Mouse (Mus musculus) skeletal muscle tissue, adult 2 months (tissue): ENCODE results near the gene Mrps24.

ENCODE experiments used
- DNase-seq: peaks from one replicate; pipeline ENCODE4 v3.0.0-alpha.2; 2012; ENCODE audit warnings: low read depth, low spot score

The Mrps24 gene

DNA sequence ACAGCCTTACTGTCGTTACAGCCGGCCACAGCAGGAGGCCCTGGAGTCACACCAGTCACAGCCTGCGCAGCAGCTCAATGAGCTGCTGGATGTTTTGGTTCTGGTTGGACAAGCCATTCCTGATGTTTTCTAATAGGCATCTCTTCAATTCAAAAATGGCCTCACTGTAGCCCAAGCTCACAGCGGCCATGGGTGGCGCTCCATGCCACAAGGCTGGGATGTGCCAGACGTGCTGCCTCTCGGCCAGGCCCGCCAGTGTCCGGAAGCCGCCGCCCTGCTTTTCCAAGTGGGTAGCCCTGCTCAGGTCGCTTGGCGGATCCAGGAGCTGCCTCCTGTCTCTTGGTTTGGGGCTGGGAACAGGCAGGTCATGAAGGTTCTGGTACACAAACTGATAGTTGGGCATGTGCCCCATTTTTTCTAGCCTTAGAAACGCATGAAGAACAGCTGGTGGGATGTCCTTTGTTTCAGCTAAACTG, at the start of gene Mrps24:
TSS of gene Mrps24 (minus strand) at position 51 of the 476 bp plus-strand sequence.
- no peak for DNase-seq

DNA sequence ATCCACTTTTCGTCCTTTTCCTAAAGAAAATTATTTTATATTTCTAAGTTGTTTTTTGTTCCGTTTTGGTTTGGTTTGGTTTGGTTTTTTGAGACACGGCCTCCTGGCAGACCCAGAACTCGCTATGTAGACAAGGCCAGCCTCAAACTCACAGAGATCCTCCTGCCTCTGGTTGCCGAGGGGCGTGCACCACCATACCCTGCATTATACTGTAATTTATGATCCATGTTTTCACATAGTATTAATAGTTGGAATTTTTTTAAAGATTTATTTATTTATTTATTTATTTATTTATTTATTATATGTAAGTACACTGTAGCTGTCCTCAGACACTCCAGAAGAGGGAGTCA, 47.1 kb upstream of the Mrps24 start:
- no peak for DNase-seq

DNA sequence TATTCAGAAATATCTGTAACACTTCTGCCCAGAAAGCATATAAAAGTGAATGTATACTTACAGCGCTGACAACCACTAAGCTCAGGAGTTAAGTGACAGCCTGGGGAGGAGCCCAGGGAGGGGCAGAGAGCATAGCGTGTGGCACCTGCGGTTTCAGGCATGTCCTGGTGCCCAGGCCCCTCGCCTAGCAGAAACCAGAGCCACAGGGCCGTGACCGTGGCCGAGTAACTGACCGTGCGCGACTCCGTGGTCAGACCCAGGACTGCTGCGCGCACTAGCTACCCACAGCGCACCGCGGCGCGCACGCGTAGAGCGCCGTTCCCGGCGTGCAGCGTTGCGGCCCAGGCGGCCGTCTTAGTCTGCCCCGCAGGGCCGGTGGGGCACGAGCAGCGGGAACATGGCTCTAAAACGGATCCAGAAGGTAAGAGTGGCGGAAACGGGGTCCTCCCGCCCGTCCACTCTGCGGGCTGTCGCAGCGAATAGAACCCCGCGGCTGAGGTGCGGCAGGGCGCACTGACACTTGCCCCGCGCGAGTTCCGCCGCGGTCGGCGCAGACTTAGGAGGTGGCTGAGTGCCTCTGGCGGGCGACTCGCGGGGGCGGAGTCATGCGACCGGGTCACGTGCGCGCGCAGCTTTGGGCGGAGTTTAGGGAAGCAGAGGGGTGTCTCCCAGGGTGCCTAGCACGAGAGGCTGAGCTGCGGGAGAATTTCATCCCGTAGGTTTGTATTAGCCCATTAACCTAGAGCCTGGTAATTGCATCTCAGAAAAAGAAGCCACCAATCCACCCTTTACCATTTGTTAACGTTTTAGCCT, 46.5 kb upstream of the Mrps24 start, which contains the start of gene Urgcp:
TSS of gene Urgcp (minus strand) at position 557 of the 813 bp plus-strand sequence.
- DNase-seq, result peak; percentile 96

GRCm38 (mm10) chr11:5753755-5754154, 38.3 kb upstream of the Mrps24 start:
- DNase-seq, result no peak

GRCm38 (mm10) chr11:5744951-5745350, 29.5 kb upstream of the Mrps24 start:
- DNase-seq, result no peak

GRCm38 (mm10) chr11:5742106-5742505, 26.6 kb upstream of the Mrps24 start:
- no peak for DNase-seq

DNA sequence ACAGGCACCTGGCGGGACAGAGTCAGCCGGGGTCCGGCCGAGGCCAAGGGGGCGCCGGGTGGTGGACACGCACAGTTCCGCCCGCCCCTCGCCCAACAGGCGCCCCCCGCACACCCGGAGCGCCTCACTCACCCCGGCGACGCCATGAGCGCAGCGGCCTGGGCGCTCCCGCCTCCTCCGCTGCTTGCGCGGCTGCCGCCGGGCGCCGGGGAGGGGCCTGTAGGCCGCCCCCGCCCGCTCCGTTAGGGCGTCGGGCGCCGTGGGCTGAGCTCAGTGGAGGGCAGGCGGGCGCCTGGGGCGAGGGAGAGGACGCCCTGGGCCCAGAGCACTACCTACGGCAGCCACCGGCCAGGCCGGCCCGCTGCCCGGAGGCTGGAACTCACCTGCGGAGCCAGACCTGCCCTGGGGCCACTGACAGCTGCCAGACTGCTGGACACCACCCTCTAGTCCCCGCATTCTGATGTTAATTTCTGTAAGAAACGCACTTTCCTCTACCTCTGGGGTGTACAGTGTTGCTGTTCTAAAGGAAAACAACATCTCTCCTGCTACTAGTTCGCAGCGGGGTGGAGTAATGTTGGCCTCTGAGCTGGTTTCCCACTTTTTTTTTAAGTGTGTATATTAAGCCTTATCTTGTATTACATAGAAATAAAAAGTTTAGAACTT, 25.6 kb upstream of the Mrps24 start:
- DNase-seq, result peak; percentile 74

- peak; percentile 42 for DNase-seq
Observed at GRCm38 (mm10) chr11:5740599-5740964, 25.1 kb upstream of the Mrps24 start.

DNA sequence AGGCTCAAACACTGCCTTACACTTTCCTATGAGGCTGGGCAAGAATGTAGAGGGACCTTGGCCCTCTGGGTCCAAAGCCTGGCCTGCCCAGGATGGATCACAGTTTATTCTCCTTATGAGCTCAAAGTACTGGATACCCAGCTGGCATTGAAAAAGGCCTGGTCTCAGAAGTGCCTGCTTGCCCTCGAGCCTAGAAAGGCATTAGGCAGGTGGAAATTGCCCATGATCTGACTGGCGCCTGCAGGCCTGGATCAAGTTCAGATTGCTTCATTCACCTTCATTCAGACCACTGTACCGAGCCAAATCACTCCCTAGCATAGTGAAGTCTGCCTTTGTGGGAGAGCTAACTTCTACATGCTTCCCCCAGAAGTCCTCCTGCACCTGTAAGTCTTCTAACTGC, 24.4 kb upstream of the Mrps24 start:
- peak; percentile 30 for DNase-seq

- no peak for DNase-seq
Observed at GRCm38 (mm10) chr11:5738888-5739632, 23.6 kb upstream of the Mrps24 start.

DNA sequence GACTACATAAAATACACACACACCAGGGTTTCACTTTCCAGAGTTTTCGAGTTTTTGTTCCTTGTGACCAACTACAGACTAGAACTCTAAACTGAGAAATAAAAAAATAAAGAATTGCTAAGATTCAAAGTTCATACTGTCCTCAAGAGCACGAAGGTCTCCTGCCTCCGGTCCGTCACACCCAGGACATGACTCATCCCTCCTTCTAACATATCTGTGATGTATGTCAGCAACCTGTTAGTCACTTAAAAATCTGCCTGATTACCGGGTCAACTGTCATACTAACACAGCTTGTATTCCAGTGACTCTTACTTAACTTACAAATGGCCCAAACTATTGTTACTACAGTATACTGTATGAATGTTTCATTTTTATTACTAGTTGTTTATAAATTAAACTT, 21.7 kb upstream of the Mrps24 start:
- DNase-seq, result no peak

- DNase-seq, result peak; percentile 64
Observed at GRCm38 (mm10) chr11:5734323-5734722, 18.8 kb upstream of the Mrps24 start.

DNA sequence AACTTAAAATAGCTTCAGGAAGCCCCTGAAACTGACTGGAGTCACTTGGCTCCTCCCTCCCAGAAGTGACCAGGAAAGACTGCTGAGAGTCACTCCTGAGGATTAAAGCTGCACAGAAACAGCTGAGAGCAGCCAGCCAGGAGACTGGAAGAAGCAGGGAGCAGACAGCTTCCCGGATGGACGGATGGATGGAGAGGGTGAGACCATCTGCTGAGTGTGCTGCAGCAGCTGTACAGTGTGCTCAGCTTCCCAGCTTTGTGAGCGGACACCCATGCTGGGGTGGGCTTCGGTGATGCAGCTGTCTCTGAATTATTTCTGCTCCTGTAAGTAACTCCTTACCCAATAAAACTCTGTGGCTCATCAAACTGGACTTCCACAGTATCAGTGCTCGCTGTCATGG, 16.9 kb upstream of the Mrps24 start:
- no peak for DNase-seq

GRCm38 (mm10) chr11:5729582-5729981, 14.1 kb upstream of the Mrps24 start:
- no peak for DNase-seq

GRCm38 (mm10) chr11:5718611-5719354, 3.3 kb upstream of the Mrps24 start:
- no peak for DNase-seq

DNA sequence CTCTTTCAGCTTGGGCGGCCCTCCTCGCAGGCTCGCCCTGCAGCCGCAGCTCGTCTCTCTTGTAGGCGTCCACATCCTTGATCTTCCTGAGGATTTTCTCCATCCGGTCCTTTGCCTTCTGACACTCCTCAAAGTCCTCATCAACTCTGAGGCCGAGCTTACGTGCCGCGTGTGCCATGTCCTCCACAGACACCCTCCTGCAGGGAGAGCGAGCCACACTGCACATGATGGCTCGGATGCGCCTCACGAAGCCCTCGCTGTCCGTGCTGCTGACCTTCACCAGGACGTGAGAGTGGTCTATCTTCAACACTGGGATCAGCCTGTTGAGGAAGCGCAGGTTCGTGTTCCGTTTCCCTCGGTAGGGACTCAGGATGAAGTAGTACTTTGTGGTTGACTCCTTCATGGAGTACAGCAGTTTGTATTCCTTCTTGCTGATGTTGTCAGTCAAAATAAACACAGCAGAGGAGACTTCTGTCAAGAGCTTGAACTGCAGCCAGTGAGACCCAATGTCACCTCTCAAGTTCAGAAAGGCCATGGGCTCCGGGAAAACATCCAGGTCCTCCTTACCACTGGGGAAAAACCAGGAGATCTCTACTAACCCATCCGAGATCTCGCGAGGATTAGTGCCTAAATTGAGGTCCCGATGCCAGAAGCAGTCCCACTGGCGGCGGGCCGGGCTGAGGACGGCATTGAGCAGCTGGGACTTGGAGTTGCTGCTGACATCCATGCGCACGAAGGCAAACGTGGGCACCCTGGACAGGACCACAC, 1.6 kb upstream of the Mrps24 start:
- DNase-seq, result no peak

DNA sequence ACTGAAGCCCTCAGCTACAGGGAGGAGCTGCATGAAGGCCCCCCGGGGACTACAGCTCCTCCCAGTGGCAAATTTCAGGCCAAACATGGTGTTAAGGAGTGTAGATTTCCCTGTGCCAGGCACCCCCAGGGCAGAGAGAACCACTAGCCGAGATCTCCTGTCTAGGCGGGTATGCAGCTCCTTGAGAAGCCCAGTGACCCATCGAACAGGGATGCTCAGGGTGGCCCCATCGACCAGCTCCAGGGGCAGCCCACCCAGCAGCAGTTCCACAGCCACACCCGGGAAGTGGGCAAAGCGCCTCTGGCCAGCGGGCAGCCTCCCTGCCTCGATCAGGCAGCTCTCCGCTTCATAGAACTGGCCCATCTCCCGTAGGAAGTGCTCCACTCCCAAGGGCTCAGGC, 766 bp upstream of the Mrps24 start:
- DNase-seq, result no peak

DNA sequence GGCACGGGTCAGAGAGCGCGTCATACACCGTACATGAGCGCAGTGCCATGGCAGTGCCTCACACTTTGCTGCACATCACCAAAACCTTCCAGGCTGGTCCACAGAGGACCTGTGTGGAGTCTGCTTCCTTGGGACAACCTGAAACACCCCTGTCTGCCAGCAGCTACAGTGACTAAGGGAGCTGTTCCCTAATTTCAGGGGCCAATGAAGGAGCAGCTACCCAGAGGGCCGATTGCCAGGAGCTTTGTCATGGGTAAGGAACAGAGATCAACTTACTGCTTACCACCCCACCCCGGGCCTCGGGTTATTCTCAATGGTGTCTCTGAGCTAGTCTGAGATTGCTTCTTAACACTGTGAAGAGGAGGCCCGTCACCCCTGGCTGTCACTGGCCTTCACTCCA, 301 bp downstream of the Mrps24 start:
- no peak for DNase-seq

GRCm38 (mm10) chr11:5707530-5708353, 7.7 kb downstream of the Mrps24 start:
- peak; percentile 82 for DNase-seq
